Mouse (Mus musculus) CH12.LX (cell line): Measurements from ENCODE around the gene Dbx2. TPM values are rescaled to one million over a fixed set of nuclear protein-coding genes. Genes with fewer than 3 reads are reported as not detected.

ENCODE experiments used
- DNase-seq: peaks from one replicate; pipeline ENCODE4 v3.0.0-alpha.2; 2013; ENCODE audit errors: extremely low read depth
- H3K27ac ChIP-seq: 2 replicates; pipeline ENCODE4 v1.5.1; 2012; ENCODE audit warnings: low read depth, mild to moderate bottlenecking, control low read depth, moderate library complexity; ENCODE audit not compliant: insufficient read depth
- H3K27me3 ChIP-seq: replicated peaks from 2 replicates; pipeline ENCODE3; 2012; ENCODE audit warnings: inconsistent platforms
- H3K36me3 ChIP-seq, 2 experiments: replicated peaks in 1 of 2; 2 replicates each; pipeline versions ENCODE3 to v1.6.1; 2012; ENCODE audit warnings: inconsistent platforms in 1 of 2, low read length in 1 of 2, mild to moderate bottlenecking in 1 of 2, mixed read lengths in 1 of 2, moderate library complexity in 1 of 2; ENCODE audit not compliant: control insufficient read depth in 1 of 2, insufficient read depth in 1 of 2
- H3K4me1 ChIP-seq, 2 experiments: 2 replicates each; pipeline ENCODE4 v1.6.1; 2012; ENCODE audit warnings: inconsistent platforms in 1 of 2, moderate library complexity in 1 of 2; ENCODE audit not compliant: insufficient read depth in 2 of 2, control insufficient read depth in 1 of 2
- H3K4me2 ChIP-seq: 2 replicates; pipeline ENCODE4 v1.6.1; 2012; ENCODE audit warnings: low read depth, mild to moderate bottlenecking, control low read depth; ENCODE audit not compliant: poor library complexity, insufficient read depth, severe bottlenecking
- H3K4me3 ChIP-seq, 3 experiments: fragments of 150-350 bp in 1 of 3; sonication (generic) in 1 of 3; replicated peaks in 1 of 3; 2 replicates each; pipeline versions ENCODE3 to v1.5.1; 2011 to 2012; ENCODE audit warnings: low read depth in 2 of 3, low read length in 2 of 3, mild to moderate bottlenecking in 2 of 3, moderate library complexity in 2 of 3, control low read depth in 1 of 3, improper control_type of control experiment in 1 of 3, inconsistent platforms in 1 of 3, mixed read lengths in 1 of 3; ENCODE audit not compliant: poor library complexity in 1 of 3
- H3K79me2 ChIP-seq: replicated peaks from 2 replicates; pipeline ENCODE4 v1.6.1; 2012; ENCODE audit warnings: mild to moderate bottlenecking, moderate library complexity; ENCODE audit not compliant: control insufficient read depth, poor library complexity, insufficient read depth, severe bottlenecking; ENCODE audit errors: extremely low read depth
- H3K9ac ChIP-seq: 2 replicates; pipeline ENCODE4 v1.6.1; 2012; ENCODE audit warnings: low read depth, mild to moderate bottlenecking, control low read depth, moderate library complexity; ENCODE audit not compliant: insufficient read depth
- H3K9me3 ChIP-seq: replicated peaks from 2 replicates; pipeline ENCODE3; 2012; ENCODE audit warnings: low read length, inconsistent platforms, mixed read lengths
- CTCF ChIP-seq, 2 experiments: IDR thresholded peaks in 1 of 2; conservative IDR thresholded peaks in 1 of 2; 2 replicates each; pipeline ENCODE4 v1.5.1; 2011 to 2012; ENCODE audit warnings: low read depth in 2 of 2, low read length in 2 of 2, improper control_type of control experiment in 1 of 2, inconsistent platforms in 1 of 2, mild to moderate bottlenecking in 1 of 2, moderate library complexity in 1 of 2
- ELF1 ChIP-seq: IDR thresholded peaks from 2 replicates; pipeline ENCODE4 v1.6.1; 2014; ENCODE audit warnings: low read depth, mild to moderate bottlenecking, inconsistent platforms, low read length, improper control_type of control experiment
- EP300 ChIP-seq: IDR thresholded peaks from 2 replicates; pipeline ENCODE4 v1.6.1; 2011; ENCODE audit warnings: low read length, improper control_type of control experiment
- ETS1 ChIP-seq: conservative IDR thresholded peaks from 2 replicates; pipeline ENCODE4 v1.6.1; 2012; ENCODE audit warnings: low read depth, mild to moderate bottlenecking, inconsistent platforms, low read length, improper control_type of control experiment, moderate library complexity
- HCFC1 ChIP-seq: IDR thresholded peaks from 2 replicates; pipeline ENCODE4 v1.6.1; 2012; ENCODE audit warnings: low read depth, mild to moderate bottlenecking, inconsistent platforms, low read length, improper control_type of control experiment
- IRF4 ChIP-seq: IDR thresholded peaks from 2 replicates; pipeline ENCODE4 v1.6.1; 2014; ENCODE audit warnings: low read depth, mild to moderate bottlenecking, inconsistent platforms, low read length, improper control_type of control experiment
- JUN ChIP-seq: IDR thresholded peaks from 2 replicates; pipeline ENCODE4 v1.6.1; 2011; ENCODE audit warnings: low read depth, mild to moderate bottlenecking, low read length, improper control_type of control experiment, moderate library complexity; ENCODE audit not compliant: insufficient read depth
- KAT2A ChIP-seq: IDR thresholded peaks from 2 replicates; pipeline ENCODE4 v1.6.1; 2012; ENCODE audit warnings: low read length, improper control_type of control experiment, inconsistent platforms; ENCODE audit not compliant: insufficient replicate concordance
- MAFK ChIP-seq: IDR thresholded peaks from 2 replicates; pipeline ENCODE4 v1.6.1; 2011; ENCODE audit warnings: low read length, improper control_type of control experiment; ENCODE audit not compliant: insufficient replicate concordance
- MAX ChIP-seq: IDR thresholded peaks from 2 replicates; pipeline ENCODE4 v1.6.1; 2011; ENCODE audit warnings: low read length, improper control_type of control experiment
- MAZ ChIP-seq: IDR thresholded peaks from 2 replicates; pipeline ENCODE4 v1.6.1; 2012; ENCODE audit warnings: low read depth, mild to moderate bottlenecking, inconsistent platforms, low read length, improper control_type of control experiment, moderate library complexity
- MEF2A ChIP-seq: IDR thresholded peaks from 2 replicates; pipeline ENCODE4 v1.6.1; 2014; ENCODE audit warnings: low read depth, mild to moderate bottlenecking, inconsistent platforms, low read length, improper control_type of control experiment, borderline replicate concordance
- MYC ChIP-seq: IDR thresholded peaks from 2 replicates; pipeline ENCODE4 v1.6.1; 2011; ENCODE audit warnings: low read depth, mild to moderate bottlenecking, improper control_type of control experiment, low read length
- NELFE ChIP-seq: IDR thresholded peaks from 2 replicates; pipeline ENCODE4 v1.6.1; 2011; ENCODE audit warnings: low read depth, low read length, improper control_type of control experiment
- RCOR1 ChIP-seq: conservative IDR thresholded peaks from 2 replicates; pipeline ENCODE4 v1.6.1; 2012; ENCODE audit warnings: low read depth, mild to moderate bottlenecking, inconsistent platforms, low read length, improper control_type of control experiment
- SIN3A ChIP-seq: IDR thresholded peaks from 2 replicates; pipeline ENCODE4 v1.6.1; 2012; ENCODE audit warnings: low read length, improper control_type of control experiment, inconsistent platforms
- UBTF ChIP-seq: IDR thresholded peaks from 2 replicates; pipeline ENCODE4 v1.6.1; 2012; ENCODE audit warnings: low read depth, mild to moderate bottlenecking, inconsistent platforms, low read length, improper control_type of control experiment, moderate library complexity
- USF1 ChIP-seq: IDR thresholded peaks from 2 replicates; pipeline ENCODE4 v1.6.1; 2014; ENCODE audit warnings: low read depth, mild to moderate bottlenecking, inconsistent platforms, low read length, improper control_type of control experiment
- USF2 ChIP-seq: conservative IDR thresholded peaks from 2 replicates; pipeline ENCODE4 v1.6.1; 2011; ENCODE audit warnings: low read depth, low read length, improper control_type of control experiment
- ZC3H11A ChIP-seq: IDR thresholded peaks from 2 replicates; pipeline ENCODE4 v1.6.1; 2012; ENCODE audit warnings: low read depth, mild to moderate bottlenecking, inconsistent platforms, low read length, improper control_type of control experiment
- ZKSCAN1 ChIP-seq: IDR thresholded peaks from 2 replicates; pipeline ENCODE4 v1.6.1; 2012; ENCODE audit warnings: low read depth, inconsistent platforms, low read length, improper control_type of control experiment, borderline replicate concordance
- ZNF384 ChIP-seq: IDR thresholded peaks from 2 replicates; pipeline ENCODE4 v1.6.1; 2012; ENCODE audit warnings: low read depth, low read length, improper control_type of control experiment, inconsistent platforms
- dilution Hi-C: fragments of 300-500 bp; cut with MboI; formaldehyde crosslinking; loops from 2 replicates; pipeline ENCODE4 v1.14.3; 2020; ENCODE audit warnings: low sequenced_read_pairs; ENCODE audit not compliant: extremely low pct_unique_long_range_greater_than_20kb, extremely low pct_ligation_motif_present
- in situ Hi-C: fragments of 300-500 bp; cut with MboI; formaldehyde crosslinking; loops from 3 replicates; pipeline ENCODE4 v1.14.3; 2019; ENCODE audit warnings: low sequenced_read_pairs, low pct_ligation_motif_present, low pct_unique_long_range_greater_than_20kb, mixed read lengths
- polyA plus RNA-seq: library from polyadenylated mRNA; unstranded; fragments of >175 nt; gene quantifications from 2 replicates; pipeline ENCODE4 v1.2.1, GENCODE M21; 2012; ENCODE audit warnings: low read depth; ENCODE audit not compliant: insufficient read length
- total RNA-seq, 2 experiments: library from RNA; depleted of rRNA; stranded (reverse); fragments of 300-350 nt in 1 of 2; fragments of >200 nt in 1 of 2; gene quantifications; 2 replicates each; pipeline ENCODE4 v1.2.3; 2012 to 2014

Gene Dbx2
- total and polyA plus RNA-seq, 3 experiments, result 0.05 to 0.51 (median 0.47) TPM

GRCm38 (mm10) chr15:95639115-95639828 lies 16.5 kb downstream of the Dbx2 start:
- Histone ChIP-seq H3K4me2 (no peak overlapping the region), H3K9me3 (no peaks in the 10 kb centered on the region), H3K27ac (no peak overlapping the region), H3K36me3 (no peaks in the 10 kb centered on the region), H3K27me3 (no peaks in the 10 kb centered on the region), H3K4me3 (no peak overlapping the region), H3K4me1 (no peaks in the 10 kb centered on the region), H3K9ac (no peak overlapping the region), H3K79me2 (no peaks in the 10 kb centered on the region)
- no peak for DNase-seq
- in situ Hi-C loops (no loop called here), dilution Hi-C loops (no loop called here)
- TF ChIP-seq IRF4 (no peak), MAX (no peak), ZKSCAN1 (no peak), ZC3H11A (no peak), ELF1 (no peak), SIN3A (no peak), MYC (no peak), MEF2A (no peak), KAT2A (no peak), USF2 (no peak), CTCF (conservative IDR thresholded peaks at IDR 0.05 in 1 of 2, IDR thresholded peaks at IDR 0.05 in 1 of 2; ENCODE audit: low read depth in 2 of 2, low read length in 2 of 2) (no peak), EP300 (no peak)

DNA sequence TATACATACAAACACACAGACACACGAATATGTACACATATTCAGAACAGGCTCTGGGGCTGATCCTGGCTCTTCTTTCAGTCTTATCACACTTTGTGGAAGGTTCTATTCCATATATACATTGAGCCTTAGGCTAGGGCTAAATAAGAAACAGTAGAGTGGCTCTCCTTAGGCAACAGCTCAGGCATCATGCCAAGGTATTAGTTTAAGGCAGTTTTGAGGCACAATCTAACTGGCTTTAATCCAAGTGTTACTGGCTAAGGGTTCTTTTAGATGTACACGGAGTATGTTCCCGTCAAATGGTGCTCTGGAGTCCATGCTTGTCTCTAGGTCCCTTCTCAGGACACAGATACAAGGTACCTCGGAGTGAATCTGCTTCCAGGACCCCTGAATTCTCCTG lies 31.4 kb downstream of the Dbx2 start:
- Histone ChIP-seq H3K27ac (no peak overlapping the region), H3K4me2 (no peak overlapping the region), H3K9me3 (no peaks in the 10 kb centered on the region), H3K36me3 (no peaks in the 10 kb centered on the region), H3K9ac (no peak overlapping the region), H3K4me3 (no peak overlapping the region), H3K79me2 (no peaks in the 10 kb centered on the region), H3K27me3 (no peaks in the 10 kb centered on the region), H3K4me1 (no peaks in the 10 kb centered on the region)
- no peak for DNase-seq
- in situ Hi-C loops, result no loop called here
- dilution Hi-C loops, result no loop called here
- TF ChIP-seq JUN (no peak), MYC (no peak), ZNF384 (no peak), MAFK (no peak), EP300 (no peak), NELFE (no peak), HCFC1 (no peak), MAZ (no peak), CTCF (conservative IDR thresholded peaks at IDR 0.05 in 1 of 2, IDR thresholded peaks at IDR 0.05 in 1 of 2; ENCODE audit: low read depth in 2 of 2, low read length in 2 of 2) (no peak), SIN3A (no peak), ETS1 (no peak), ZC3H11A (no peak), UBTF (no peak), RCOR1 (no peak), USF1 (no peak), MAX (no peak)
